Mouse (Mus musculus) lung, postnatal 0 days (tissue): ENCODE data around the gene 1700020A23Rik.

ENCODE experiments used
- CTCF ChIP-seq: IDR thresholded peaks from 2 replicates; pipeline ENCODE4 v1.5.1; 2016; ENCODE audit warnings: antibody characterized with exemption, mild to moderate bottlenecking
- EP300 ChIP-seq: IDR thresholded peaks from 2 replicates; pipeline ENCODE4 v1.6.1; 2016; ENCODE audit warnings: antibody characterized with exemption, mild to moderate bottlenecking, control low read depth

DNA sequence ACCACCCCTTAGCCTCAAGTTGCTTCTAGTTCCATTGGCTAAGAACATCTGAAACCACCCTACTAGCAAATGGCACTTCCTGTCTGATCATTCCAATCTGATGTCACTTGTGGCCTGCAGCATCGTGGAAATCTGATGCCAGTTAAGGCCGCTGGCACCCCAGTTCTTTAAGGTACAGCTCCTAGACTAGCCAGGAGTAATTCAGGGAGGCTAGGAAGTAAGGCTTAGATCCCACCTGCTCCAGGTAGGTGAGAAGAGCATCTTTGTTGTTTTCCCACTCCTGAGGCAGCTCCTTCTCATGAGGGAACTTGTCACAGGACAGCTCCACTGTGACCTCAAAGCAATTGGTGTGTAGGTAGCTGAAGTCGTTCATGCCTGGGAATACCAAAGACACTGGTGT is 12.2 kb upstream of the 1700020A23Rik start:
- TF ChIP-seq EP300 = no peak
- no peak for TF ChIP-seq CTCF
